Mouse (Mus musculus) right cerebral cortex, postnatal 10 days (tissue): ENCODE measurements around the gene Ufc1.

Experiments used
- DNase-seq, 2 experiments: peaks; one replicate each; pipeline ENCODE4 v3.0.0; 2021; ENCODE audit warnings: low spot score in 2 of 2

Ufc1 gene

GRCm38 (mm10) chr1:171271196-171271595 is 23.6 kb downstream of the Ufc1 start:
- DNase-seq = no peak

GRCm38 (mm10) chr1:171270573-171270900 is 24.3 kb downstream of the Ufc1 start:
- DNase-seq = no peak

- DNase-seq = peak; percentile 96
These were observed 24.8 kb downstream of the Ufc1 start, which contains the start of gene B4galt3 for GRCm38 (mm10) chr1:171269848-171270572. Gene B4galt3, plus strand, starts transcription at chr1:171270328.

- no peak for DNase-seq
These were observed 26.5 kb downstream of the Ufc1 start for GRCm38 (mm10) chr1:171268341-171268740.

GRCm38 (mm10) chr1:171265971-171266744 is 28.7 kb downstream of the Ufc1 start:
- DNase-seq = no peak

GRCm38 (mm10) chr1:171263666-171264461 is 31.0 kb downstream of the Ufc1 start:
- DNase-seq = no peak

- DNase-seq = peak; percentile 73 to 85
These were observed 31.6 kb downstream of the Ufc1 start for GRCm38 (mm10) chr1:171263185-171263611.

- DNase-seq = peak; percentile 89 to 93
These were observed 32.2 kb downstream of the Ufc1 start for GRCm38 (mm10) chr1:171262594-171263130.

GRCm38 (mm10) chr1:171260316-171260715 is 34.5 kb downstream of the Ufc1 start:
- no peak for DNase-seq

GRCm38 (mm10) chr1:171258921-171259320 is 35.9 kb downstream of the Ufc1 start:
- DNase-seq = no peak

- no peak for DNase-seq
These were observed 37.0 kb downstream of the Ufc1 start for GRCm38 (mm10) chr1:171257781-171258180.

- DNase-seq = peak; percentile 72 to 78
These were observed 37.8 kb downstream of the Ufc1 start for GRCm38 (mm10) chr1:171256937-171257548.

- DNase-seq = no peak
These were observed 38.6 kb downstream of the Ufc1 start for GRCm38 (mm10) chr1:171256095-171256818.

- no peak for DNase-seq
These were observed 42.4 kb downstream of the Ufc1 start for GRCm38 (mm10) chr1:171252415-171252814.

- no peak for DNase-seq
These were observed 43.1 kb downstream of the Ufc1 start for GRCm38 (mm10) chr1:171251594-171252324.

GRCm38 (mm10) chr1:171250680-171251593 is 43.9 kb downstream of the Ufc1 start, which contains the start of gene Ndufs2:
Gene Ndufs2, minus strand, starts transcription at chr1:171251388.
- peak in 1 of 2 experiments; percentile 57 for DNase-seq

GRCm38 (mm10) chr1:171249913-171250600 is 44.8 kb downstream of the Ufc1 start, which contains the start of gene Adamts4:
Gene Adamts4, plus strand, starts transcription at chr1:171250421.
- peak; percentile 74 to 79 for DNase-seq
